Mouse (Mus musculus) hindbrain, embryonic 11.5 days (tissue): ENCODE data around the gene Ddx58. TPM values are rescaled to one million over a fixed set of nuclear protein-coding genes. Genes with fewer than 3 reads are reported as not detected.

Experiments used
- ATAC-seq: fragments of 200-750 bp; cut with Nextera tagmentation; 2 replicates; pipeline ENCODE4 v1.8.0; 2017; ENCODE audit warnings: mild to moderate bottlenecking, moderate TSS enrichment, moderate library complexity; ENCODE audit not compliant: low FRiP score
- DNase-seq: peaks from one replicate; pipeline ENCODE4 v3.0.0-alpha.2; 2015; ENCODE audit warnings: low spot score
- H3K27ac ChIP-seq: fragments of 300-500 bp; sonication (generic); 2 replicates; pipeline ENCODE4 v1.5.1; 2014; ENCODE audit warnings: mild to moderate bottlenecking, low read depth, low read length
- H3K27me3 ChIP-seq: fragments of 300-500 bp; sonication (generic); 2 replicates; pipeline ENCODE4 v1.6.1; 2014; ENCODE audit warnings: mild to moderate bottlenecking, low read length, moderate library complexity, mixed read lengths; ENCODE audit not compliant: control insufficient read depth, insufficient read depth
- H3K36me3 ChIP-seq: fragments of 300-500 bp; sonication (generic); 2 replicates; pipeline ENCODE4 v1.6.1; 2014; ENCODE audit warnings: mild to moderate bottlenecking, low read length, moderate library complexity, mixed read lengths; ENCODE audit not compliant: control insufficient read depth, insufficient read depth
- H3K4me1 ChIP-seq: fragments of 300-500 bp; sonication (generic); replicated peaks from 2 replicates; pipeline ENCODE4 v1.6.1; 2014; ENCODE audit warnings: low read length, mixed read lengths; ENCODE audit not compliant: control insufficient read depth, insufficient read depth
- H3K4me2 ChIP-seq: fragments of 300-500 bp; sonication (generic); replicated peaks from 2 replicates; pipeline ENCODE4 v1.6.1; 2014; ENCODE audit warnings: mild to moderate bottlenecking, low read depth, low read length
- H3K4me3 ChIP-seq: fragments of 300-500 bp; sonication (generic); 2 replicates; pipeline ENCODE4 v1.5.1; 2014; ENCODE audit warnings: low read depth, low read length
- H3K9ac ChIP-seq: fragments of 300-500 bp; sonication (generic); 2 replicates; pipeline ENCODE4 v1.6.1; 2014; ENCODE audit warnings: low read depth, low read length
- H3K9me3 ChIP-seq: fragments of 300-500 bp; sonication (generic); 2 replicates; pipeline ENCODE4 v1.6.1; 2016; ENCODE audit warnings: low read length; ENCODE audit not compliant: control insufficient read depth
- WGBS: fragments of 180-500 bp; shearing (Covaris S2); extraction: QIAGEN DNeasy Blood & Tissue Kit; methylation state at CpG from one replicate; pipeline ENCODE4 v1.1.7; 2014; 5-methylcytosine and 5-hydroxymethylcytosine counted together
- polyA plus RNA-seq: library from polyadenylated mRNA; unstranded; fragments of >200 nt; fragmentation: Nextera tagmentation; extraction: Ambion mirVana; gene quantifications from 2 replicates; pipeline ENCODE4 v1.2.1, GENCODE M21; 2014

Ddx58 gene
- polyA plus RNA-seq, 1 experiment from 2014 or later: 5.7 TPM

- Histone ChIP-seq H3K9ac (peak overlapping the region; percentile 86), H3K27ac (peak overlapping the region; percentile 88), H3K9me3 (no peaks in the 10 kb centered on the region), H3K4me2 (peak overlapping the region; percentile 68), H3K36me3 (no peaks in the 10 kb centered on the region; the same call in 1 of the 2 replicates), H3K4me3 (peak overlapping the region; percentile 81), H3K4me1 (no peaks in the 10 kb centered on the region), H3K27me3 (no peaks in the 10 kb centered on the region)
- under 1% methylated on average over 38 of the region's 50 CpGs for WGBS
- DNase-seq (peak; percentile 95), ATAC-seq (peak; percentile 86)
These were observed 28.7 kb upstream of the Ddx58 start for GRCm38 (mm10) chr4:40268204-40268813.

GRCm38 (mm10) chr4:40267681-40268080 lies 28.1 kb upstream of the Ddx58 start:
- H3K27ac ChIP-seq: no peak overlapping the region; the same call in 1 of the 2 replicates
- no peak; the same call in none of the 2 replicates for ATAC-seq
- H3K36me3 ChIP-seq: peaks cover 1% of the 10 kb centered on the region; the same call in 1 of the 2 replicates

GRCm38 (mm10) chr4:40264321-40264720 lies 24.7 kb upstream of the Ddx58 start:
- Histone ChIP-seq H3K4me3 (no peak overlapping the region), H3K4me2 (no peak overlapping the region), H3K27ac (no peak overlapping the region), H3K36me3 (peaks cover 16% of the 10 kb centered on the region), H3K27me3 (no peaks in the 10 kb centered on the region), H3K9me3 (no peaks in the 10 kb centered on the region), H3K9ac (no peak overlapping the region), H3K4me1 (no peaks in the 10 kb centered on the region)
- no peak for DNase-seq
- ATAC-seq: no peak
- 94% methylated on average over 1 of the region's 1 CpGs for WGBS

More at GRCm38 (mm10) chr4:40267681-40268080, 28.1 kb upstream of the Ddx58 start:
- Histone ChIP-seq H3K27me3 (no peaks in the 10 kb centered on the region), H3K9ac (peak overlapping the region; percentile 86), H3K9me3 (no peaks in the 10 kb centered on the region), H3K4me1 (no peaks in the 10 kb centered on the region), H3K4me3 (peak overlapping the region; percentile 81), H3K4me2 (peak overlapping the region; percentile 68)
- 73% methylated on average over 7 of the region's 7 CpGs for WGBS
- no peak for DNase-seq

- Histone ChIP-seq H3K27me3 (no peaks in the 10 kb centered on the region), H3K9me3 (no peaks in the 10 kb centered on the region), H3K9ac (no peak overlapping the region), H3K4me1 (no peaks in the 10 kb centered on the region), H3K4me2 (no peak overlapping the region), H3K27ac (no peak overlapping the region), H3K36me3 (0 out of 2 replicates have a peak, but pooled peaks cover 4% of the 10 kb centered on the region), H3K4me3 (no peak overlapping the region)
- ATAC-seq (no peak), DNase-seq (no peak)
- WGBS: 89% methylated on average over 8 of the region's 8 CpGs
These were observed 14.9 kb upstream of the Ddx58 start for GRCm38 (mm10) chr4:40254385-40255103.

GRCm38 (mm10) chr4:40253766-40254165 lies 14.1 kb upstream of the Ddx58 start:
- Histone ChIP-seq H3K27me3 (no peaks in the 10 kb centered on the region), H3K4me2 (no peak overlapping the region), H3K4me3 (no peak overlapping the region), H3K27ac (no peak overlapping the region), H3K36me3 (no peaks in the 10 kb centered on the region), H3K9me3 (no peaks in the 10 kb centered on the region), H3K4me1 (no peaks in the 10 kb centered on the region), H3K9ac (no peak overlapping the region)
- DNase-seq (no peak), ATAC-seq (no peak)
- WGBS: 83% methylated on average over 2 of the region's 2 CpGs

GRCm38 (mm10) chr4:40250984-40251383 lies 11.4 kb upstream of the Ddx58 start:
- Histone ChIP-seq H3K9ac (no peak overlapping the region), H3K9me3 (no peaks in the 10 kb centered on the region), H3K27ac (no peak overlapping the region), H3K4me2 (no peak overlapping the region), H3K36me3 (no peaks in the 10 kb centered on the region), H3K4me1 (no peaks in the 10 kb centered on the region), H3K27me3 (no peaks in the 10 kb centered on the region), H3K4me3 (no peak overlapping the region)
- no peak for ATAC-seq
- 88% methylated on average over 5 of the region's 5 CpGs for WGBS
- no peak for DNase-seq

GRCm38 (mm10) chr4:40244035-40244434 lies 4.4 kb upstream of the Ddx58 start:
- no peaks in the 10 kb centered on the region for H3K4me1 ChIP-seq
- H3K9ac ChIP-seq: no peak overlapping the region
- no peak overlapping the region for H3K27ac ChIP-seq
- no peaks in the 10 kb centered on the region for H3K36me3 ChIP-seq
- no peak for DNase-seq
- no peaks in the 10 kb centered on the region for H3K27me3 ChIP-seq
- H3K4me3 ChIP-seq: no peak overlapping the region
- ATAC-seq: no peak
- H3K4me2 ChIP-seq: no peak overlapping the region
- H3K9me3 ChIP-seq: no peaks in the 10 kb centered on the region
- WGBS: 85% methylated on average over 8 of the region's 8 CpGs

- Histone ChIP-seq H3K4me3 (no peak overlapping the region), H3K9ac (no peak overlapping the region), H3K4me2 (no peak overlapping the region), H3K36me3 (no peaks in the 10 kb centered on the region), H3K4me1 (no peaks in the 10 kb centered on the region), H3K27ac (no peak overlapping the region), H3K27me3 (no peaks in the 10 kb centered on the region), H3K9me3 (no peaks in the 10 kb centered on the region)
- no peak for ATAC-seq
- WGBS: 87% methylated on average over 4 of the region's 4 CpGs
- DNase-seq: no peak
These were observed 3.4 kb upstream of the Ddx58 start for GRCm38 (mm10) chr4:40243006-40243405.

GRCm38 (mm10) chr4:40241928-40242327 lies 2.3 kb upstream of the Ddx58 start:
- 51% methylated on average over 6 of the region's 6 CpGs for WGBS

More at GRCm38 (mm10) chr4:40241928-40242327, 2.3 kb upstream of the Ddx58 start:
- no peak overlapping the region for H3K27ac ChIP-seq
- H3K4me3 ChIP-seq: no peak overlapping the region
- ATAC-seq: no peak
- DNase-seq: no peak
- no peaks in the 10 kb centered on the region for H3K4me1 ChIP-seq
- H3K9ac ChIP-seq: no peak overlapping the region
- H3K4me2 ChIP-seq: no peak overlapping the region
- no peaks in the 10 kb centered on the region for H3K27me3 ChIP-seq
- no peaks in the 10 kb centered on the region for H3K36me3 ChIP-seq
- no peaks in the 10 kb centered on the region for H3K9me3 ChIP-seq
